Mouse (Mus musculus) monocyte, adult 59 days (primary cell): Measurements from ENCODE around the gene Fcrl1. TPM values are rescaled to one million over a fixed set of nuclear protein-coding genes. Genes with fewer than 3 reads are reported as not detected.

Source experiments
- total RNA-seq, 2 experiments: library from RNA; stranded (reverse); gene quantifications; one replicate each; pipeline ENCODE4 v1.2.4; 2023

Gene Fcrl1
- total RNA-seq = 10 to 100 TPM; 19.2 to 28.8 TPM

GRCm38 (mm10) chr3:87376195-87377165 is at the start of gene Fcrl1:
Gene Fcrl1, plus strand, starts transcription at chr3:87376387.

GRCm38 (mm10) chr3:87357581-87357980 is 18.6 kb upstream of the Fcrl1 start, which contains the start of gene Cd5l:
Gene Cd5l, plus strand, starts transcription at chr3:87357881.

GRCm38 (mm10) chr3:87435479-87435878 is 59.3 kb downstream of the Fcrl1 start, which contains the start of gene Fcrl5:
Gene Fcrl5, plus strand, starts transcription at chr3:87435773.

Other genes with a start within 250 kb of the Fcrl1 start
- under 1 TPM; 0.09 to 0.10 TPM for gene Kirrel, start 201.6 kb upstream of the Fcrl1 start, total RNA-seq
- gene Fcrls, start 112.6 kb upstream of the Fcrl1 start, total RNA-seq = not detected
- gene Cd5l, start 18.5 kb upstream of the Fcrl1 start, total RNA-seq = 100 to 1,000 TPM in 1 of 2 experiments, 10 to 100 TPM in 1; 99.3 to 108 TPM
- gene Fcrl5, start 59.4 kb downstream of the Fcrl1 start, total RNA-seq = under 1 TPM; 0.31 to 0.58 TPM
- gene Etv3, start 149.0 kb downstream of the Fcrl1 start, total RNA-seq = 10 to 100 TPM; 65.0 to 70.3 TPM
- 10 to 100 TPM; 34.2 TPM for gene Arhgef11, start 241.2 kb downstream of the Fcrl1 start, total RNA-seq